Mouse (Mus musculus): Measurements from ENCODE around the gene Vps4b. TPM values are rescaled to one million over a fixed set of nuclear protein-coding genes. Genes with fewer than 3 reads are reported as not detected.
A peak's percentile ranks its signal among the peaks of the same experiment; 100 is the strongest.

Gene Vps4b
- total RNA-seq (2017) = 156 and 183 TPM in 2 replicates

DNA sequence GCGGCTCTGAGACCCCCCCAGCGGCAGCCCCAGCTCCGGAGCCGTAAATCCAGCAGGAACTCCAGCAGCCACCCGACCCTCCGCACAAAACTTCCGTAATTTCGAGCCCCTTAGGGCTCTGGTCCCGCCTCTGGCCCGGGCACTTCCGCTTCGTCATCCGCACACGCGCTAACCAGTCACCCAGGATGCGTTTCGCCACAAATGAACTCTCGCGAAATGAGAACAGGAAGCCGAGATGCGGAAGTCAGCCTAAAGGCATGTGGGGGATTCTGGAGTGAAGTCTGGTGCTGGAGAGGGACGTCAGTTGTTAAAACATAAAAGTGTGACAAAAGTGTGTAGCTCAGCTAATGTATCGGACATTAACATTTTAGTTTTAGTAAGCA, at the start of gene Vps4b:
Gene Vps4b (minus strand): TSS at position 187 of the 383 bp plus-strand sequence.
- ATAC-seq (ENCODE audit: extremely low read depth, insufficient number of reproducible peaks, low FRiP score, poor library complexity, severe bottlenecking) = peak; percentile 99

DNA sequence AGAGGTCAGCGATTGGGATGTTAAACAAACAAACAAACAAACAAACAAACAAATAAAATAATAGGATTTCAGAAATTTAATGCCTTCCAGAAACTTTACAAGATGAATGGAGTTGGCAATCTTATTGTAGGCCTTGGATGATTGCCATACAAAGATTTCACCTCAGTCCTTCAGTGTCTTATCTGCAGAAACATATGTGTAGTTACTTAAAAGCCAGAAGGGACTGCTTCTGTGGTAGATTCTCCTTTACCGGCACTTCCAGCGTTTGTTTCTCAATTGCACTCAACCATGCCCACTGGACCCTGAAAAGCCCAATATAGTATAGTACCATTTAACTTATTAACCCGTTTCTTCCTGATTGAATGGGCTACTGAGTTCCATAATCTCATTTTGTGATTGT, 32.3 kb upstream of the Vps4b start:
- no peak for ATAC-seq (ENCODE audit: extremely low read depth, insufficient number of reproducible peaks, low FRiP score, poor library complexity, severe bottlenecking)

DNA sequence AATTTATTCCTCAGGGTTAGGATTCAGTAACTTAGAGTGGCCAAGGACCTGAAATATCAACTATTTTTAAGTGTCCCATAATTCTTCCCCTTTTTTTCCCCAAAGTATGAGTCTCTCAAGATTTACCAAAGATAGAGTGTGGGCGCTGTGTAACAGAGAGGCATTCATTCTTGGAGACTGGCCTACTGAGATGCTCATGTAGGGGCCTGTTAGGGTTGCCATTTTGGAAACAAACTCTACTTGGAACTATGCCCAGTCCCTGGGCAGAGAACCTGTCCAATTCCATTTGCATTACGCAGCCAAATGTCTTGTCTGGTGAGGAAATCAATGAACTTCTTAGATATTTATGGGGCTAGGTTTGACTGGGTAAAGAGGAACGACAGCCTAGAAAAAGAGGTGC, 25.8 kb upstream of the Vps4b start:
- ATAC-seq (ENCODE audit: extremely low read depth, insufficient number of reproducible peaks, low FRiP score, poor library complexity, severe bottlenecking) = no peak

DNA sequence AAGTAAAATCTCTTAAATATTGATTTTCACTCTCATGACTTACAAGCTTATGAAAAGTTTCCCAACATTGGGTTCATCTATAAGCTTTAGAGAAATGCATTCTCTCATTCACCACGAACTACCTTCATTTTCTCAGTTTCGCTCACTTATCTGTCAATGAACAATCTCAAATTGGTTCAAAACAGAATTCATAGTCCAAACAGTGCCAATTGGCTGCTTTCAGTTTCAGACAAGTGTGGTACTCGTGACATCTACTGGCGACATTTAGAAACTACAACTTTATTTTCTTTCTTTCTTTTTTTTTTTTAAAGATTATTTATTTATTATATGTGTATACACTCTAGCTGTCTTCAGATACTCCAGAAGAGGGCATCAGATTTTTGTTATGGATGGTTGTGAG, 21.8 kb upstream of the Vps4b start:
- ATAC-seq (ENCODE audit: extremely low read depth, insufficient number of reproducible peaks, low FRiP score, poor library complexity, severe bottlenecking) = peak; percentile 76

DNA sequence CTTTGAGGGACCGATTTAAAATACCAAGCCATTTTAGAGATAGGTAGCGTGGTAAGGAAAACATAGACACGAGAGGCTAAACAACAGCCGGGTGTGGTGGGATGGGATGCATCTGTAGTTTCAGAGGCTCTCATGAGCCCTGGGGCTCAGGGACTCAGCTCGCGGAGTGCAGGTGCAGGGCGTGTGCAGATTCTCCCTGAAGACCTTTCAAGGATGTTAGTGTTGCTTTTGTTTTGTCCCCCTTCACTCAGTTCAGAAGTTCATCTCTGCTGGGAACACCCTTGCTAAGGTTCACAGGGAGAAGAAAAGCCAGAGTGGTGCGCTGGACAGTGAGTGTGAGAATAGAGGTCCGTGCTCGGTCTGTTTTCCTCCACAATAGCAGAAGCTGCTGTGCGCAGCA, 20.2 kb upstream of the Vps4b start:
- ATAC-seq (ENCODE audit: extremely low read depth, insufficient number of reproducible peaks, low FRiP score, poor library complexity, severe bottlenecking) = no peak

DNA sequence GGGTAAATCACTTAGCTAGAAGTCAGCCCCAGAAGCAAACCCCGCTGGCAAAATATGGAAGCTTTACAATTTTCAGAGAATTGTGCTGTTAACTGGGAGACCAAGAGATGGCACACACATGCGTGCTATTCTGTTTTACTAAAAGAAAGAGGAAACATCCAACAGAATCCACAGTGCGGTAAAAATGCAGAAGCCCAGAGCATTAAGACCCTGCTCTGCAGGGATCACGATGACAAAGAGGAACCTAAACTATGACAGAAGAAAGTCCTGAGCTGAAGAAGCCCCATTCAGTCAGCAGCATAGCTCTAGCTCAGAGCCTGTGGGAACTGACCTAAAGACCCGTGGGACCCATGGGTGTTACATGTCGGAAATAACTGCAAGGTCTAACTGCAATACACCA, 18.7 kb upstream of the Vps4b start:
- ATAC-seq (ENCODE audit: extremely low read depth, insufficient number of reproducible peaks, low FRiP score, poor library complexity, severe bottlenecking) = peak; percentile 36

DNA sequence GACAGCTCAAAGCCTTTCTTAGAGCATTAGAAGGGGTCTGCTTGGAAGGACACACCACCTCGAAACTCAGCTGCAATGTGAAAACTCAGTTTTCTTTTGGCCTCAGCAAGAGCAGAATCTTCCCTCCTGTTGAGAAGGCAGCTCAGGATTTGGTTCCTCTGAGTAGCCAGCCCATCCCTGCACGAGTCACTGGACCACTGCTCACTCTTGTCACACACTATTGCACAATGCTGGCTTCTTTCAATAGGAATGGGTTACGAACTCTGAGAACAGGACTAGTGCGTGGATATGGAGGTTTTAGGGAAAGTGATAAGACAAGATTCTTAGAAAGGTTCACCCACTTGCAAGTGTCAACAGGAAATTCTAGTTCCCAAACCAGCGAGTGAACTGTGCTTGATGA, 18.3 kb upstream of the Vps4b start:
- no peak for ATAC-seq (ENCODE audit: extremely low read depth, insufficient number of reproducible peaks, low FRiP score, poor library complexity, severe bottlenecking)

DNA sequence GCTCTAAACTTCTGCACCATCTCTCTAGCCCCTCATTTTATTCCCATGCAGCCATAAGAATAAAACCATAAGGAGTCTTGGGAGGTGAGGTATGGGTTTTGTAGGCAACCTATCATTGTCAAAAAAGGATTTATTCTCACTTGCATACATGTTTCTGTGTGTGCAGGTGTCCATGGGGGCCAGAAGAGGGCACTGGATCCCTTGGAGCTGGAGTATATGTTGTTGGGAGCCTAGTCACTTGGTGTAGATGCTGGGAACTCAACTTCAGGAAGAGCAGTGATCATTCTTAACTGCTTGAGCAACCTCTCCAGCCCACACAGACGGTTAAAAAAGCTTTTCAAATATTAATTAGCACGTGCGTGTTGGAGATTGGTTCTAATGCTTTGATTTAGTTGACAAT, 3.4 kb upstream of the Vps4b start:
- no peak for ATAC-seq (ENCODE audit: extremely low read depth, insufficient number of reproducible peaks, low FRiP score, poor library complexity, severe bottlenecking)

DNA sequence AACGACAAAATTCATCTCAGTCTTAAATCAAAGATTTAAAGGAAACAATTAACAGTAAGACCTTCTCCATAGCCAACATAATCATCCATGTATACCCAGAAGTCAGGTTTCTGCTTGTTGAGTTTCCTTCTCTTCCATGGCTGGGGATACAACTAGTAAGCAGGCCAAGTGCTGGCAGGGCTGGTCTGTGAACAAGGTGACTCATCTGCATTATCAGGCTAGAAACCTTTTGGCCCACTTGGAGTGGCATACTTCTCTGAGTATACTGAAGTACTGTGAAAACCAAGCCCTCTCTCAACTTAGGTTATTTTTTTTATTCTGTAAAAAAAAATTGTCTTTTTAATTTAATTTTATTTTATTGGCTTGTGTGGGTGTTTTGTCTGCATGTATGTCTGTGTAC, 2.9 kb upstream of the Vps4b start:
- no peak for ATAC-seq (ENCODE audit: extremely low read depth, insufficient number of reproducible peaks, low FRiP score, poor library complexity, severe bottlenecking)

DNA sequence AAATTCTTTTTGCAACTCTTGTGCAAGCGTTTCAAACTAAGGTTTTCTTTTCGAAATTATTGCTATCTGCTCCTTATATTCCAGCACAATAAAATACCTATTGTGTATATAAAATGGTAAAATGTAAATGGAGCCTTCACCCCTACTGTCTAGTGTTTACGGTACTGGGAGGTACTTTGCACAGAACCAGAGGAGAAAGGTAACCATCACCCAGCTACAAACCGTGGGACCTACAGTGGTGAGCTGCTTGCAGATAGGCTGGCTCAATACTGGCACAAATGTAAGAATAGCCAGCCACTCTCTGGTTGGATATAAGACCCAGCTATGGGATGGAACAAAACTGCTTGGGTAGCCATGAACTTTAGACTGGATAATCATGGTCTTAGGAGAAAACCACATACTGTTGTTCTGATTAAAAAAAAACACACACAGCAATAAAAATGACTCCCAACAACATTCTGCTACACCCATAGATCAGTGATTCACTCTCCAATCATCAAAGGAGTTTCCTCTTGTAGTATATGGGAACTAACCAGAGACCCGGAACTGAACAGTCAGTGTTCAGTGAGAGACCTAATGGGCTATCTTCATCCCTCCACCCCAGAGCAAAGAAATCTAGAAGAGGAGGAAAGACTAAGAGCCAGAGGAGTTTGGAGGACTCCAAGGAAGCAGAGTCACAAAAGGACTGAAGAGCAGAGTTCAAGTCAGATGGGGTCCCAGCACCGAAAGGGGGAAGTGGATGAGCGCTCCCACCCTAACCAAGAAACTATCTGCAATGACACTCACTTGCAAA, 655 bp upstream of the Vps4b start:
- no peak for ATAC-seq (ENCODE audit: extremely low read depth, insufficient number of reproducible peaks, low FRiP score, poor library complexity, severe bottlenecking)

DNA sequence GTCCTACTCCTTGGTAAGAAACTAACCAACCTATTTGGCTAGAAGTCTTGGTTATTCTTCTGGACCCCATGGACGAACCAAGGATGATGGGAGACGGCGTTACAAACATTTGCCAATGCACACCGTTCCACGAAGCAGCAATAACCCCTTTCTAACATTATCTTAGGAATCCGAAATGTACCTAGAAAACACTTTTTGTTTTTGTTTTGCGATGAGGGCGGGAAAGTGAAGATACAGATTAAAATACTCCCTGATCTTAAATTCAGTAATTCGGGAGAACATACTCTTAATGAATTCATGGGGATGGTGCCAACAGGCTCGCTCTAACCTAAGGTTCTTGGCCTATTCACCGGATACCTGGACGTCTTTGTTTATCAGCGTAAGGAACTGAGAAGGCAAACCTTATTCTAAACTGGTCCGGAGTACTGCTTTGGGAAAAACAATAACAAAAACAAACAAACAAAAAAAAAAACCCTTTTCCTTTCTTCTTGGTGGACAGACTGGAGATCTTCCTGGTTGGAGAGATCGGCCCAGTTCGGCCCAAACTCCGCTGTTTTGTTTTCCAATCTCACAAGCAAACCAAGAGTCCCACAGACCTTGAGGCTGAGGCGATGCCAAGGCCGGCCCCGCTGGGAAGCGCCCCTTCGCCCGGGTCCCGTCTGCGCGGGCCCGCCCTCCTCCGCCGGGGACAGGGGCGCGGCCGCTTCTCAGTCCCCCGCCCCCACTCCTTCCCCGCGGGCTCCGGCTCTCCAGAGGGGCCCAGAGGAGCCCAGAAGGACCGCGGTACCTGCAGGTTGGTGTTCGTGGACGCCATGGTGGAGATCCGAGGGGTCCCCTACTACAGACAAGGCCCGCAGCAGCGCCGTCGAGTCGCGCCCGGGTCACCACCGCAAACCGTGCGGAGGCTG, 640 bp downstream of the Vps4b start:
- ATAC-seq (ENCODE audit: extremely low read depth, insufficient number of reproducible peaks, low FRiP score, poor library complexity, severe bottlenecking) = peak; percentile 10; the same call in 1 of the 2 replicates

DNA sequence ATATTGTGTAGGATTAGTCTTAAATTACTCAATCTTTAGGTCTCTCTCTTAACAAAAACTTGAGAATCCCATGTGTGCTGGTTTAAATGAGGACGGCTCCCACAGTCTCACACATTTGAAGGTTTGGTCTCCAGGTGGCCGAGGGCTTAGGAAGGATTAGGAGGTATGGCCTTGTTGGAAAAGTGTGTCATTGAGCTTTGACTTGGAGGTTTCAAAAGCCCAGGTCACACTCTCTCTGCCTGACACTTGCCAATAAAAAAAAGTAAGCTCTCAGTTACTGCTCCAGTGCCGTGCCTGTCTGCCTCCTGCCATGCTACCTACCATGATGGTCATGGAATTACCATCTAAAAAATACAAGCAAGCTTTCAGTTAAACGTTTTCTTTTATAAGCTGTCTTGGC, 21.6 kb downstream of the Vps4b start:
- ATAC-seq (ENCODE audit: extremely low read depth, insufficient number of reproducible peaks, low FRiP score, poor library complexity, severe bottlenecking) = no peak

DNA sequence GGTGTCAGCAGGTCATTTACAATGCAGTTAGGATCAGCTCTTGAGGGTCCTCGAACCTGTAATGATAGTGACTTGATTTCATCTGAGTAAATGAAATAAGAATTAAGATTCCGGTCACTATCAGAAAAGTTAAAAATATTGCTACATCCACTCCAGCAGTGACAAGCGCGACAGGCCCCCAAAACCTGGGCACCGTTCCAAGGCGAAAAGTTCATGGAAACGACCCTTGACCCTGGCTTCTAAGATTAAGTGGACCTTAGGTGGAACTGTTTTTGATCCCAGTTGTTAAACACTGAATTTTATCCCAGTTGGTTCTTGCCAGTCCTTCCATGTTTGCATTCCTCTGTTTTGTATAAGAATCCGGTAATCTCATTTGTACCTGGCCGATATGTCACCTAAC, 22.4 kb downstream of the Vps4b start:
- no peak for ATAC-seq (ENCODE audit: extremely low read depth, insufficient number of reproducible peaks, low FRiP score, poor library complexity, severe bottlenecking)

DNA sequence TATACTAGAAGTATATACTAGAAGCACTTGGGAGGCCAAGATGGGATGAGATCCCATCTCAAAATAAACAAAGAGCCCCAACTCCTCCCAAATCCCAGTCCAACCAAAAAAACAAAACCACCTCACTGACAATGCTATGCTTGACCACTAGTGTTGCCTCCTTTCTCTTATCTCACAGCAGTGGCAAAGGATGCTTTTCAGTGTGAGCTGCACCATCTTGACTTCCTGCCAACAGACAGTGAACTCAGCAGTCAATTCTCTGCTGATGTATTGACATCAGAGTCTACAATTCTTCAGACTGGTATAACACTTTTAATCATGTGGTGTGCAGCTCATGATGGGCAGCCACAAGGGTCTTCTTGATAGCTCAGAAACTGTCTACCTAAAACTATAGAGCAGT, 27.8 kb downstream of the Vps4b start:
- no peak for ATAC-seq (ENCODE audit: extremely low read depth, insufficient number of reproducible peaks, low FRiP score, poor library complexity, severe bottlenecking)

DNA sequence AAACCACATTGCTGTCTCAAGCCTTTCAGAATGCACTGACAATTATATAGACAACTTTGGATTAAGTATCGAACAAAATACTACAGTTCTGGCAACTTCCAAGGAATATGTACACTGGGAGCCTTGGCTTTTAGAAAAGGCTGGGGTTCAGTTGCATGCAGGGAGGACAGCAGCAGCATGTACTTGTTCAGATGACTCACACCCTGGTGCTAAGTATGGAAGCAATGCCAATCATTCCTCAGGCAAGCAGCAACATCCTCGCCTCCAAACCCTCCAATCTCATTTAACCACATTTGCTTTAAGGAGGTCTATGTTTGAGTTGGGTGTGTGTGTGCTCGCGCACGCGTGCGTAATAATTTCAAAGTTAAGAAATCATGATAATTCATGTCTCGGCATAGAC, 30.8 kb downstream of the Vps4b start:
- ATAC-seq (ENCODE audit: extremely low read depth, insufficient number of reproducible peaks, low FRiP score, poor library complexity, severe bottlenecking) = no peak

DNA sequence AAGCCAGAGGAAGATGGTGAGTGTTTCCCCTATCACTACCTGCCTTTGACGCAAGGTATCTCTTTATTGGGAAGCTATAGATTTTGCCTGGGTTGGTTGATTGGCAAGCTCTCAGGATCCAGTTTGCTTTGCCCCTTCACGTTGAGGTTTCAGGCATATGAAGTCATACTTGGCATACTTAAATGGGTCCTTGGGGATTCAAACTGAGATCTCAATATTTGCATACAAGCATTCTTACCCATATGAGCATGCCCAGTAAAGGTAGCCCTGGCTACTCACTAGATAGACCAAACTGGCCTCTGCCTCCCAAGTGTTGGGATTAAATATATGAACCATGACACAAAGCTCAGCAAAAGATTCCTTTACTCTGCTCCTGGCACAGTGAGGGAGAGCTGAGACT, 31.7 kb downstream of the Vps4b start:
- ATAC-seq (ENCODE audit: extremely low read depth, insufficient number of reproducible peaks, low FRiP score, poor library complexity, severe bottlenecking) = no peak

DNA sequence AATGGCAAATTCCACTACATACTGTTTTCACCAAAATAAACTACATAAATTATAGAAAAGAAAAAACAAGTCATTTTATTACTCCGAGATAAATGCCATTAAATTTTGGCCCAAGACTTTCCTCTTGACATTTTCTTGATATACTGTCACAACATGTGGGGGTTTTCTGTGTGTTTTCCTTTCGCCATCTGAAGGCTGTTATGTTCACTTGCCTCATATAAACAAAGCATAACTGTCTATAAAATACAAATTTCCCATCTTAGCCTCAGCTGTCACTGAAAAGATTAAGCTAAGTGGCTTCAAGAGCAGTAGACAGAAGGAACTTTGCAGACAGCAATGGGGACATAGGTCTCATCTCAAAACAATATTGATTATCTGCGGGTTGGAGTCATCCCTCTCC, 32.2 kb downstream of the Vps4b start:
- no peak for ATAC-seq (ENCODE audit: extremely low read depth, insufficient number of reproducible peaks, low FRiP score, poor library complexity, severe bottlenecking)

DNA sequence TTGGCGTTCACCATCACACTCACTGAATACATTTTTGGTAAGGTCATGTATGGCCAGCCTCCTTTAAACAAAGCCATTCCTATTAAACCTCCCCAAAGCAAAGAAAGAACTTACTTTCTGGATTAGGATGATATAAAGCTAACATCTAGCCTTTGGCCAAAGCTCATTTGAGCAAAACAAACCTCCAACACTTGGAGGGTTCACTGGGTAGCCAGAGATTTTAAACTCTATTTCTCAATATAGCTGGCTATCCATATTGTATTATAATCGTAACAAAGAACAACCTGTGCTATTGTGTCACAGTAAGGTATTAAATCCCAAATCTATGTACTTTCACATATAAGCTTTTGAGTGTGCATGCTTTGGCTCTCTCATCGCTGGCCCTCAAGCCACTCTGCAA, 35.8 kb downstream of the Vps4b start:
- ATAC-seq (ENCODE audit: extremely low read depth, insufficient number of reproducible peaks, low FRiP score, poor library complexity, severe bottlenecking) = no peak

DNA sequence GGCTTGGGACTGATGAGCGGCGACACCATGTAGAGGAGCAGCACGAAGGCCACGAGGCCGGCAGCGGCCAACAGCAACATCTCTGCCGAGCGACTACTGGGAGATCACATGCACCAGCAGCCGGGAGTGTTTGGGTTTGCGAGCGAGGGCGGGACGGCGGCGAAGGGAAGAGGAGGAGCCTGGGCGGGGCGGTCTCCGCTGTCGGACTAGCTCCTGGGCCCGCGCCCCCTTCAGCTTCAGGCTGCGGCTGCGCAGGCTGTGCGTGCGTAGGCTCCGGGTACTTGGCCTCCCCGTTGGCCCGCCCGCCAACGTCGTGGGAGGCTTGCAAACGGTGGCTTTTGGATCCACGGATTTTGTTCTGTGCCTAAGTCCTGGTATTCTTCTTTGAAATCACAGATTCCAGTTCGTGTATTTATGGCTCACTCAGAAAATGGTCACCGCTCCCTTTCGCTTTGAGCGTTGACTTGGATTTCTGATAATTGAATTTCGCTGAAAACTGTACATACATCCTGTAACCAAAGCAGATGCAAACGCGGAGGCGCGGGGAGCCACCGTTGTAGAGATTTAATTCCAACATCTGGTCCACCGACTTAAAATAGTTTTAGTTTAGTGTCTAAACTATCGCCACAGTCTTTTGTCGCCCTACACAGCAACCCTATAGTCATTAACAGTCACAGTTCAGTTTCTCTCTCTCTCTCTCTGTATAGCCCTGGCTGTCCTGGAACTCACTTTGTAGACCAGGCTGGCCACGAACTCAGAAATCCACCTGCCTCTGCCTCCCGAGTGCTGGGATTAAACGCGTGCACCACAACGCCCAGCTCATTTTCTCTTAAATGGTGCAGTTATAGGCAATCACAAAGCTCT, 36.7 kb downstream of the Vps4b start, which contains the start of gene Kdsr:
Gene Kdsr (minus strand): TSS at position 156 of the 864 bp plus-strand sequence.
- peak; percentile 95 for ATAC-seq (ENCODE audit: extremely low read depth, insufficient number of reproducible peaks, low FRiP score, poor library complexity, severe bottlenecking)
